Mouse (Mus musculus) ES-Bruce4 (cell line): ENCODE measurements around the gene Ube2v1.

Source experiments
- CTCF ChIP-seq: IDR thresholded peaks from one replicate; pipeline ENCODE4 v1.8.1; 2011; ENCODE audit warnings: low read depth, low read length
- POLR2A ChIP-seq: IDR thresholded peaks from one replicate; pipeline ENCODE4 v1.8.1; 2011; ENCODE audit warnings: low read length; ENCODE audit not compliant: insufficient read depth

- TF ChIP-seq POLR2A (no peak), CTCF (no peak)
These were observed 20.8 kb upstream of the Ube2v1 start for GRCm38 (mm10) chr2:167652694-167653093.
